Mouse (Mus musculus) stomach, embryonic 14.5 days (tissue): ENCODE data around the gene Gm13212. TPM values are rescaled to one million over a fixed set of nuclear protein-coding genes. Genes with fewer than 3 reads are reported as not detected.
A peak's percentile ranks its signal among the peaks of the same experiment; 100 is the strongest.
"Not testable (repeated sequence)": the region's sequence is repeated elsewhere in the genome, so short reads cannot be mapped to it uniquely, and the experiment has no call there.

Experiments used
- ATAC-seq: fragments of 200-750 bp; cut with Nextera tagmentation; 2 replicates; pipeline ENCODE4 v1.8.0; 2017; ENCODE audit warnings: low read depth, moderate TSS enrichment; ENCODE audit not compliant: insufficient number of reproducible peaks, insufficient read depth, low FRiP score
- H3K27ac ChIP-seq: fragments of 300-500 bp; sonication (generic); 2 replicates; pipeline ENCODE4 v1.5.1; 2014; ENCODE audit warnings: mild to moderate bottlenecking, low read length, moderate library complexity, mixed read lengths
- H3K27me3 ChIP-seq: fragments of 300-500 bp; sonication (generic); 2 replicates; pipeline ENCODE4 v1.6.1; 2014; ENCODE audit warnings: low read length, control low read depth, mixed read lengths; ENCODE audit not compliant: control insufficient read depth, insufficient read depth
- H3K36me3 ChIP-seq: fragments of 300-500 bp; sonication (generic); 2 replicates; pipeline ENCODE4 v1.6.1; 2014; ENCODE audit warnings: mild to moderate bottlenecking, control low read depth, low read length, moderate library complexity, mixed read lengths; ENCODE audit not compliant: control insufficient read depth, insufficient read depth
- H3K4me1 ChIP-seq: fragments of 300-500 bp; sonication (generic); 2 replicates; pipeline ENCODE4 v1.6.1; 2014; ENCODE audit warnings: low read length, control low read depth, mixed read lengths; ENCODE audit not compliant: control insufficient read depth, insufficient read depth
- H3K4me2 ChIP-seq: fragments of 300-500 bp; sonication (generic); replicated peaks from 2 replicates; pipeline ENCODE4 v1.6.1; 2014; ENCODE audit warnings: low read depth, low read length, control low read depth
- H3K4me3 ChIP-seq: fragments of 300-500 bp; sonication (generic); 2 replicates; pipeline ENCODE4 v1.5.1; 2014; ENCODE audit warnings: low read depth, low read length, control low read depth
- H3K9ac ChIP-seq: fragments of 300-500 bp; sonication (generic); replicated peaks from 2 replicates; pipeline ENCODE4 v1.6.1; 2014; ENCODE audit warnings: low read depth, mild to moderate bottlenecking, control low read depth, low read length, moderate library complexity, mixed read lengths
- H3K9me3 ChIP-seq: fragments of 300-500 bp; sonication (generic); 2 replicates; pipeline ENCODE4 v1.6.1; 2016; ENCODE audit warnings: low read depth, low read length, control low read depth; ENCODE audit not compliant: control insufficient read depth
- WGBS: fragments of 180-500 bp; shearing (Covaris S2); extraction: QIAGEN DNeasy Blood & Tissue Kit; methylation state at CpG from one replicate; pipeline ENCODE4 v1.1.7; 2014; 5-methylcytosine and 5-hydroxymethylcytosine counted together
- polyA plus RNA-seq: library from polyadenylated mRNA; unstranded; fragments of >200 nt; fragmentation: Nextera tagmentation; extraction: Ambion mirVana; gene quantifications from 2 replicates; pipeline ENCODE4 v1.2.1, GENCODE M21; 2014

Gm13212 gene
- polyA plus RNA-seq, 1 experiment from 2014 or later, result 3.4 TPM

GRCm38 (mm10) chr4:145570461-145570860 lies 14.5 kb upstream of the Gm13212 start:
- H3K9ac ChIP-seq, H3K4me2 ChIP-seq, ATAC-seq, H3K9me3 ChIP-seq, H3K36me3 ChIP-seq, H3K27ac ChIP-seq, H3K27me3 ChIP-seq, H3K4me3 ChIP-seq, H3K4me1 ChIP-seq: not testable (repeated sequence)
- WGBS, result 81% methylated on average over 6 of the region's 10 CpGs

GRCm38 (mm10) chr4:145576623-145577022 lies 8.3 kb upstream of the Gm13212 start:
- ATAC-seq, result not testable (repeated sequence)
- 90% methylated on average over 8 of the region's 8 CpGs for WGBS

GRCm38 (mm10) chr4:145580333-145580732 lies 4.6 kb upstream of the Gm13212 start:
- H3K4me3 ChIP-seq, H3K4me1 ChIP-seq: not testable (repeated sequence)
- WGBS, result 89% methylated on average over 1 of the region's 1 CpGs

More at GRCm38 (mm10) chr4:145576623-145577022, 8.3 kb upstream of the Gm13212 start:
- H3K9me3 ChIP-seq, H3K9ac ChIP-seq, H3K27me3 ChIP-seq, H3K4me3 ChIP-seq, H3K36me3 ChIP-seq, H3K4me1 ChIP-seq, H3K27ac ChIP-seq, H3K4me2 ChIP-seq: not testable (repeated sequence)

GRCm38 (mm10) chr4:145586046-145586445 lies 1.1 kb downstream of the Gm13212 start:
- H3K4me2 ChIP-seq, H3K27ac ChIP-seq, H3K4me3 ChIP-seq, H3K9me3 ChIP-seq, H3K27me3 ChIP-seq, ATAC-seq, H3K9ac ChIP-seq, H3K36me3 ChIP-seq, H3K4me1 ChIP-seq: not testable (repeated sequence)
- WGBS, result 80% methylated on average over 2 of the region's 2 CpGs

More at GRCm38 (mm10) chr4:145580333-145580732, 4.6 kb upstream of the Gm13212 start:
- not testable (repeated sequence) for H3K27ac ChIP-seq, H3K9me3 ChIP-seq, H3K36me3 ChIP-seq, ATAC-seq, H3K4me2 ChIP-seq, H3K9ac ChIP-seq, H3K27me3 ChIP-seq

GRCm38 (mm10) chr4:145594183-145594582 lies 9.2 kb downstream of the Gm13212 start:
- WGBS, result 87% methylated on average over 1 of the region's 1 CpGs
- not testable (repeated sequence) for H3K4me3 ChIP-seq, H3K9me3 ChIP-seq, H3K27me3 ChIP-seq, H3K4me1 ChIP-seq, H3K9ac ChIP-seq, H3K27ac ChIP-seq, H3K36me3 ChIP-seq, H3K4me2 ChIP-seq
- ATAC-seq, result 0 out of 2 replicates have a peak, but pooled peaks have one; percentile 56

- not testable (repeated sequence) for H3K4me3 ChIP-seq, H3K4me2 ChIP-seq, H3K27me3 ChIP-seq, H3K36me3 ChIP-seq, H3K9me3 ChIP-seq, H3K9ac ChIP-seq, H3K27ac ChIP-seq, H3K4me1 ChIP-seq
- WGBS, result 94% methylated on average over 3 of the region's 4 CpGs
- peak; percentile 56; the same call in 1 of the 2 replicates for ATAC-seq
Measured at GRCm38 (mm10) chr4:145594798-145595197, 9.8 kb downstream of the Gm13212 start.

GRCm38 (mm10) chr4:145640416-145641185 lies 55.6 kb downstream of the Gm13212 start:
- not testable (repeated sequence) for H3K9me3 ChIP-seq, H3K4me2 ChIP-seq, H3K36me3 ChIP-seq, H3K4me3 ChIP-seq, H3K4me1 ChIP-seq, H3K9ac ChIP-seq, ATAC-seq, H3K27me3 ChIP-seq, H3K27ac ChIP-seq
- 30% methylated on average over 77 of the region's 83 CpGs for WGBS

- H3K36me3 ChIP-seq, H3K27ac ChIP-seq, H3K4me3 ChIP-seq, ATAC-seq, H3K27me3 ChIP-seq, H3K9ac ChIP-seq, H3K4me2 ChIP-seq, H3K4me1 ChIP-seq, H3K9me3 ChIP-seq: not testable (repeated sequence)
- WGBS, result 80% methylated on average over 3 of the region's 3 CpGs
Measured at GRCm38 (mm10) chr4:145670385-145670784, 85.4 kb downstream of the Gm13212 start, which contains the start of gene Zfp980. Gene Zfp980 (plus strand): TSS chr4:145670685.
